Mouse (Mus musculus) right cerebral cortex, adult 18-20 months (tissue): ENCODE results near the gene Hnrnpa3.
"Not testable (repeated sequence)": the region's sequence is repeated elsewhere in the genome, so short reads cannot be mapped to it uniquely, and the experiment has no call there.

Source experiments
- DNase-seq: peaks from one replicate; pipeline ENCODE4 v3.0.0; 2022; ENCODE audit warnings: mixed read lengths

Hnrnpa3 gene

GRCm38 (mm10) chr2:75682978-75683709 is 24.1 kb downstream of the Hnrnpa3 start:
- DNase-seq: no peak

- no peak for DNase-seq
Measured at GRCm38 (mm10) chr2:75684526-75684925, 25.5 kb downstream of the Hnrnpa3 start.

- DNase-seq: no peak
Measured at GRCm38 (mm10) chr2:75685458-75685861, 26.4 kb downstream of the Hnrnpa3 start.

- no peak for DNase-seq
Measured at GRCm38 (mm10) chr2:75687040-75687749, 28.1 kb downstream of the Hnrnpa3 start.

GRCm38 (mm10) chr2:75688901-75689300 is 29.8 kb downstream of the Hnrnpa3 start:
- no peak for DNase-seq

- DNase-seq: no peak
Measured at GRCm38 (mm10) chr2:75689482-75690158, 30.6 kb downstream of the Hnrnpa3 start.

- no peak for DNase-seq
Measured at GRCm38 (mm10) chr2:75690656-75691055, 31.6 kb downstream of the Hnrnpa3 start.

- DNase-seq: no peak
Measured at GRCm38 (mm10) chr2:75691316-75691715, 32.3 kb downstream of the Hnrnpa3 start.

GRCm38 (mm10) chr2:75692369-75692768 is 33.3 kb downstream of the Hnrnpa3 start:
- DNase-seq: no peak

GRCm38 (mm10) chr2:75694926-75695325 is 35.9 kb downstream of the Hnrnpa3 start:
- DNase-seq: not testable (repeated sequence)

GRCm38 (mm10) chr2:75695676-75696350 is 36.8 kb downstream of the Hnrnpa3 start:
- DNase-seq: no peak

- no peak for DNase-seq
Measured at GRCm38 (mm10) chr2:75696371-75696770, 37.3 kb downstream of the Hnrnpa3 start.

GRCm38 (mm10) chr2:75697222-75697621 is 38.2 kb downstream of the Hnrnpa3 start:
- DNase-seq: no peak

- DNase-seq: no peak
Measured at GRCm38 (mm10) chr2:75698007-75698406, 38.9 kb downstream of the Hnrnpa3 start.

GRCm38 (mm10) chr2:75698874-75699273 is 39.8 kb downstream of the Hnrnpa3 start:
- no peak for DNase-seq

GRCm38 (mm10) chr2:75700543-75700942 is 41.5 kb downstream of the Hnrnpa3 start:
- no peak for DNase-seq

GRCm38 (mm10) chr2:75701207-75701606 is 42.1 kb downstream of the Hnrnpa3 start:
- no peak for DNase-seq

GRCm38 (mm10) chr2:75701822-75702587 is 42.9 kb downstream of the Hnrnpa3 start:
- DNase-seq: no peak

GRCm38 (mm10) chr2:75702588-75702976 is 43.5 kb downstream of the Hnrnpa3 start:
- no peak for DNase-seq

- peak; percentile 71 for DNase-seq
Measured at GRCm38 (mm10) chr2:75703375-75704181, 44.5 kb downstream of the Hnrnpa3 start.
